8 mouse cellular contexts compared by ENCODE assay signal in genomic region chr8:84256822-84257610, GRCm38 (mm10). TPM values are rescaled to one million over a fixed set of nuclear protein-coding genes. Genes with fewer than 3 reads are reported as not detected.
DNase-seq lines count a peak whose midpoint lies in the region; ATAC-seq lines count a peak whose summit lies in the region.

Mri1 (minus strand) TSS chr8:84257326.

- H3K4me2 ChIP-seq in hindbrain, embryonic 12.5 days (replicated peaks) = peak within 1 kb of the TSS; percentile 96

- peak within 1 kb of the TSS; percentile 83 for H3K4me3 ChIP-seq in hindbrain, embryonic 12.5 days

- H3K36me3 ChIP-seq in hindbrain, embryonic 12.5 days = peaks cover 71% of the 10 kb centered on the region

- H3K4me1 ChIP-seq in hindbrain, embryonic 12.5 days = peaks cover 20% of the 10 kb centered on the region

- peak; percentile 87 for ATAC-seq in hindbrain, embryonic 12.5 days (ENCODE audit: low FRiP score)

- H3K9me3 ChIP-seq in hindbrain, embryonic 12.5 days (replicated peaks) = no peaks in the 10 kb centered on the region

- peak within 1 kb of the TSS; percentile 90 for H3K9ac ChIP-seq in hindbrain, embryonic 12.5 days

- H3K27me3 ChIP-seq in hindbrain, embryonic 12.5 days = no peaks in the 10 kb centered on the region

- peak; percentile 96 for DNase-seq in WW6 (ENCODE audit: low read depth, low spot score)
- peak; percentile 88 to 89 for DNase-seq in cerebellum, postnatal 14 days
- peak; percentile 71 to 74 for DNase-seq in frontal cortex, postnatal 14 days (ENCODE audit: low spot score in 2 of 2)
- peak; percentile 69 to 70 for DNase-seq in layer of hippocampus, postnatal 25 days (ENCODE audit: extremely low spot score in 1 of 2, low spot score in 1 of 2)
- DNase-seq in lung, postnatal 4 days = peak; percentile 87 to 89
- peak; percentile 84 for DNase-seq in retina, postnatal 7 days (ENCODE audit: low read depth, low spot score)
- peak; percentile 61 to 75 for DNase-seq in urinary bladder, adult 18-20 months (ENCODE audit: low spot score in 2 of 2)

- peak within 1 kb of the TSS; percentile 92 for H3K27ac ChIP-seq in hindbrain, embryonic 12.5 days

- under 1% methylated on average over 64 of the region's 64 CpGs for WGBS in hindbrain, embryonic 12.5 days

RNA-seq across cellular contexts. Expression of gene Mri1, which starts in this region (rescaled TPM):
- polyA plus RNA-seq in hindbrain, embryonic 12.5 days (2016; fragmentation: Nextera tagmentation; extraction: Ambion mirVana) = 57.3 and 62.9 TPM in 2 replicates
- total RNA-seq in layer of hippocampus, postnatal 25 days (2021) = 10 to 100 TPM; 18.4 to 20.6 TPM

Comparison
In these comparisons a context has a peak if more than half of its experiments do, and no peak if none do; other contexts are left out.
1. Peak in every context shown above with its lines: DNase-seq, ATAC-seq, H3K4me3 ChIP-seq and H3K27ac ChIP-seq.